Mouse (Mus musculus) heart, adult 2 months (tissue): Measurements from ENCODE around the gene Apba1. TPM values are rescaled to one million over a fixed set of nuclear protein-coding genes. Genes with fewer than 3 reads are reported as not detected.
A peak's percentile ranks its signal among the peaks of the same experiment; 100 is the strongest.

Source experiments
- DNase-seq, 2 experiments: peaks; one replicate each; pipeline ENCODE4 v3.0.0; 2021
- H3K27ac ChIP-seq: fragments of 200-600 bp; 2 replicates; pipeline ENCODE4 v1.8.1; 2022
- H3K27me3 ChIP-seq: fragments of 200-500 bp; 2 replicates; pipeline ENCODE4 v1.6.1; 2012; ENCODE audit warnings: mild to moderate bottlenecking, low read length, inconsistent platforms, mixed read lengths; ENCODE audit not compliant: control insufficient read depth, insufficient read depth
- H3K36me3 ChIP-seq: fragments of 200-500 bp; 2 replicates; pipeline ENCODE4 v1.6.1; 2012; ENCODE audit warnings: low read length, inconsistent platforms; ENCODE audit not compliant: control insufficient read depth, insufficient read depth
- H3K4me1 ChIP-seq: fragments of 200-500 bp; 2 replicates; pipeline ENCODE4 v1.6.1; 2011; ENCODE audit warnings: low read length; ENCODE audit not compliant: control insufficient read depth, insufficient read depth
- H3K4me3 ChIP-seq: fragments of 200-600 bp; 2 replicates; pipeline ENCODE4 v1.8.1; 2022
- H3K79me2 ChIP-seq: fragments of 200-500 bp; replicated peaks from 2 replicates; pipeline ENCODE4 v1.6.1; 2012; ENCODE audit warnings: mild to moderate bottlenecking, inconsistent platforms, low read length, moderate library complexity, mixed read lengths; ENCODE audit not compliant: control insufficient read depth, insufficient read depth
- H3K9ac ChIP-seq: fragments of 200-500 bp; 2 replicates; pipeline ENCODE4 v1.6.1; 2012; ENCODE audit warnings: low read depth, mild to moderate bottlenecking, control low read depth, inconsistent platforms, low read length, mixed read lengths
- CTCF ChIP-seq: fragments of 200-600 bp; IDR thresholded peaks from 2 replicates; pipeline ENCODE4 v1.8.1; 2022; ENCODE audit warnings: antibody characterized with exemption, mild to moderate bottlenecking, moderate library complexity
- EP300 ChIP-seq: fragments of 200-500 bp; IDR thresholded peaks from 2 replicates; pipeline ENCODE4 v1.6.1; 2011; ENCODE audit warnings: low read depth, low read length, control low read depth; ENCODE audit not compliant: insufficient read depth
- POLR2A ChIP-seq: fragments of 200-500 bp; IDR thresholded peaks from 2 replicates; pipeline ENCODE4 v1.6.1; 2011; ENCODE audit warnings: mild to moderate bottlenecking, low read depth, low read length, control low read depth; ENCODE audit not compliant: insufficient read depth
- WGBS: fragments of 180-500 bp; shearing (Covaris S2); methylation state at CpG from one replicate; pipeline ENCODE4 v1.1.7; 2018; 5-methylcytosine and 5-hydroxymethylcytosine counted together
- intact Hi-C: fragments of 180-260 bp; cut with DNase I; formaldehyde crosslinking; loops from one replicate; pipeline ENCODE4 v1.15.1; 2025
- polyA plus RNA-seq: library from polyadenylated mRNA; depleted of rRNA; stranded (reverse); fragments of >200 nt; gene quantifications from 2 replicates; pipeline ENCODE4 v1.2.3, GENCODE M21; 2012
- total RNA-seq, 2 experiments: library from RNA; stranded (reverse); gene quantifications; 2 replicates each; pipeline ENCODE4 v1.2.3; 2021

Gene Apba1
- total and polyA plus RNA-seq, 3 experiments = 2.7 to 3.9 (median 3.0) TPM

DNA sequence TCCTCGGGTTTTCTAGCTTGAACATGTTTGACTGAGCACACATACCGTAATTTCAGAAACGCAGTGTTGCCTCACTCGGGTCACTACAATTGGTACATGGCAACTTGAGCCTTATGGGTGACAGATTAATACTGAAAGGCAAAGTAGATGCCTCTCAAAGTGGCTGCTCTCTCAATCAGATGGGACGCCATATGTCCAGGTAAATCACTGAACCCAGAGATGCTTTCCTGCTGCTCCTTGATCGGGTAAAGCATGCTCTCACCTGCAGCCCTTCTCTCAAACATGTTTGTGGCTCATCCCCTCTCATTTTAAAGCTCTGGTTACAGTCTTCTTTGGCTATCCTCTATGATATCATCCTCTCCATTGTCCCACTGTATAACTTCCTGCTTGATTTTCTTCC, 4.7 kb downstream of the Apba1 start:
- no peak for TF ChIP-seq POLR2A
- TF ChIP-seq EP300 = no peak
- no peak for TF ChIP-seq CTCF
- 86% methylated on average over 6 of the region's 6 CpGs for WGBS

DNA sequence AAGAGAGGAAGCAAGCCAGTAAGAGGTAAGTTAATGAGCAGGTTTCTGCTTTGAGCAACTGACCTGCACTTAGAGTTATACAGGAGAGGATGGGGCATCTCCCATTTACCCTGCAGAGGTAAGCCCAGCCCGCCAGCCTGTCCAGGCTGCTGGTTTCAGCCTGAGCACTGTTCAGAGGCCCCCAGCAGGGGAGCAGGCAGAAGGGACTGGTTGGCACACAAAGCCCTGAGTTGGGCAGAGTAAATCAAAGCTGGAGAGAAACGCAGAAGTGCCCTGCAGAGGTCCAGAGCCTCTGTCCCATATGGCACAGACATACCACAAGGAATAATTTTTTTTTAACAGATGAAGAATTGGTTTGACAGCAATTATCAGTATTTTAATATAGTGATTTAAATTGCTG, 5.4 kb downstream of the Apba1 start:
- no peak overlapping the region for H3K27ac ChIP-seq
- no peak for DNase-seq
- H3K4me3 ChIP-seq = no peak overlapping the region
- no peak overlapping the region for H3K9ac ChIP-seq
- H3K27me3 ChIP-seq = no peaks in the 10 kb centered on the region
- no peaks in the 10 kb centered on the region; the same call in 1 of the 2 replicates for H3K4me1 ChIP-seq
- intact Hi-C loops = no loop called here
- no peaks in the 10 kb centered on the region for H3K36me3 ChIP-seq
- no peaks in the 10 kb centered on the region for H3K79me2 ChIP-seq
- WGBS = 80% methylated on average over 2 of the region's 2 CpGs
- TF ChIP-seq CTCF (no peak), POLR2A (no peak), EP300 (no peak)

More for the DNA sequence above, 4.7 kb downstream of the Apba1 start:
- H3K9ac ChIP-seq = no peak overlapping the region
- DNase-seq = no peak
- no peaks in the 10 kb centered on the region; the same call in 1 of the 2 replicates for H3K4me1 ChIP-seq
- no peaks in the 10 kb centered on the region for H3K27me3 ChIP-seq
- intact Hi-C loops = no loop called here
- no peaks in the 10 kb centered on the region for H3K79me2 ChIP-seq
- H3K4me3 ChIP-seq = no peak overlapping the region
- H3K27ac ChIP-seq = no peak overlapping the region
- H3K36me3 ChIP-seq = no peaks in the 10 kb centered on the region

DNA sequence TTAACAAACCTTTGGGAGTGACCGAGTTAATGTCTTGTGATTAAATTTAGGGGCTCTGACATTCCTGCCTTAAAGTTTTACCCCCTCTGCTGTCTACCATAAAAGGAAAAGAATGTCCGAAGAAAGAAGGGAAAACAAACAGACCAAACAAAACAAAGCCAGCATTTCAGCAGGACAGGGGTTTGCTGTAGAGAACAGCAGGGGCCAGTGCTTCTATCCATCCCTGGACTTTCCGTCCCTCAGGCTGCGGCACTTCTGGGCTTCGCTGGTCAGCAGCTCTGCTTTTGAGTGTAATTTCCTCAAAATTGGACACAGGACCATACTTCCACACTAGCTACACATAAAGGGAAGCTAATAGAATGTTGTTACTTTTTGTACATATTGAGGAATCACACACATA, 10.2 kb downstream of the Apba1 start:
- 67% methylated on average over 5 of the region's 5 CpGs for WGBS
- no peak for DNase-seq
- intact Hi-C loops = no loop called here
- no peak overlapping the region for H3K9ac ChIP-seq
- no peak for TF ChIP-seq EP300
- no peak for TF ChIP-seq POLR2A
- no peak for TF ChIP-seq CTCF
- no peaks in the 10 kb centered on the region for H3K36me3 ChIP-seq
- no peaks in the 10 kb centered on the region for H3K79me2 ChIP-seq
- no peaks in the 10 kb centered on the region for H3K4me1 ChIP-seq
- H3K27me3 ChIP-seq = no peaks in the 10 kb centered on the region
- no peak overlapping the region for H3K4me3 ChIP-seq
- H3K27ac ChIP-seq = no peak overlapping the region

- Histone ChIP-seq H3K36me3 (no peaks in the 10 kb centered on the region), H3K27me3 (no peaks in the 10 kb centered on the region), H3K79me2 (no peaks in the 10 kb centered on the region), H3K9ac (no peak overlapping the region), H3K27ac (no peak overlapping the region), H3K4me3 (no peak overlapping the region), H3K4me1 (no peaks in the 10 kb centered on the region)
- TF ChIP-seq POLR2A (no peak), EP300 (no peak), CTCF (no peak)
- intact Hi-C loops = no loop called here
- 78% methylated on average over 10 of the region's 10 CpGs for WGBS
- DNase-seq = no peak
These were observed 12.1 kb downstream of the Apba1 start for GRCm38 (mm10) chr19:23770494-23771423.

DNA sequence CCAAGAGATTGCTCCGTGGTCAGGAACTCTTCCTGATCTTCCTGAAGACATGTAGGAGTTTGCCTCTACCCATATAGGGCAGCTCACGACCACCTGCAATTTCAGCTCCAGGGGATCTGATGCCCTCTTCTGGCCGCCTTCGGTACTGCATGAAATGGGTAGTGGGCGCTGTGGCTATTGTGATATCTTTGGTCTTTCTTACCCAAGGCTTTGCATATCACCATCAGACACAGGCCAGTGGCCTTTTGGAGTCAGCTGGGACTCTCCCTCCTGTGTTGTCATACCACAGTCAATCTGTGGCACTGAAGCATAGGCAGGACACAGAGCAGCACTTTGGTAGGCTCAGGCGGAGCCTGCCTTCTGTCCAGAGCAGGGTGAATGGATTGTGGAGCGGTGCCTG, 13.3 kb downstream of the Apba1 start:
- 73% methylated on average over 7 of the region's 7 CpGs for WGBS
- no peak overlapping the region for H3K9ac ChIP-seq
- intact Hi-C loops = no loop called here
- no peaks in the 10 kb centered on the region for H3K27me3 ChIP-seq
- H3K36me3 ChIP-seq = no peaks in the 10 kb centered on the region
- TF ChIP-seq CTCF (peak; percentile 61), EP300 (no peak), POLR2A (no peak)
- H3K79me2 ChIP-seq = no peaks in the 10 kb centered on the region
- H3K4me3 ChIP-seq = no peak overlapping the region
- H3K4me1 ChIP-seq = no peaks in the 10 kb centered on the region
- H3K27ac ChIP-seq = no peak overlapping the region
- DNase-seq = no peak

DNA sequence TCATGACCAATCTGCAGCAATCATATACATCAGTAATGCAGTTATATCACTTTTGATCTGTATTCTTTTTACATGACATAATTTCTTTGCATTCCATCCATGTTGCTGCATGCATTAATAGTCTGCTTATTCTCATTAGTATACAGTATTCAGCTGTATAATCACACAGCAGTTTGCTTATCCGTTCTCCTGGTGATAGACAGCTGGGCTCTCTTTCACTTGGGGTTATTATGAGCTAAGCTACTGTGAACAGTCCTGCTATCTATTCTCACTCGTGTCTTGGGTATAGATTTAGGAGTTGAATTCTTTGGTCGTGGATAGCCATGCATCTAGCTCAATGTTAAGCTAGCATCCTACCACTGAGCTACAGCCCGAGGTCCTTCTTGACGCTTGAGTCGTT, 16.7 kb downstream of the Apba1 start:
- WGBS = 79% methylated on average over 6 of the region's 6 CpGs
- no peak for DNase-seq
- H3K27me3 ChIP-seq = no peaks in the 10 kb centered on the region
- H3K79me2 ChIP-seq = no peaks in the 10 kb centered on the region
- H3K9ac ChIP-seq = no peak overlapping the region
- H3K36me3 ChIP-seq = no peaks in the 10 kb centered on the region
- intact Hi-C loops = no loop called here
- TF ChIP-seq POLR2A = no peak
- no peak for TF ChIP-seq EP300
- TF ChIP-seq CTCF = no peak
- no peak overlapping the region for H3K27ac ChIP-seq
- no peaks in the 10 kb centered on the region for H3K4me1 ChIP-seq
- H3K4me3 ChIP-seq = no peak overlapping the region
